Mouse (Mus musculus) megakaryocyte-erythroid progenitor cell, adult 5-6 weeks (primary cell): ENCODE measurements at regions not wholly inside any gene's neighbourhood (a gene's known extent, or its start where the extent isn't known, plus 50 kb on each side); places are given as distances from the start of the nearest gene placed in this dataset.

Experiments used
- ATAC-seq: replicated peaks from 2 replicates; pipeline ENCODE4 v1.8.0; 2016; ENCODE audit warnings: mild to moderate bottlenecking, inconsistent platforms; ENCODE audit not compliant: severe bottlenecking, poor library complexity, low FRiP score, low TSS enrichment

DNA sequence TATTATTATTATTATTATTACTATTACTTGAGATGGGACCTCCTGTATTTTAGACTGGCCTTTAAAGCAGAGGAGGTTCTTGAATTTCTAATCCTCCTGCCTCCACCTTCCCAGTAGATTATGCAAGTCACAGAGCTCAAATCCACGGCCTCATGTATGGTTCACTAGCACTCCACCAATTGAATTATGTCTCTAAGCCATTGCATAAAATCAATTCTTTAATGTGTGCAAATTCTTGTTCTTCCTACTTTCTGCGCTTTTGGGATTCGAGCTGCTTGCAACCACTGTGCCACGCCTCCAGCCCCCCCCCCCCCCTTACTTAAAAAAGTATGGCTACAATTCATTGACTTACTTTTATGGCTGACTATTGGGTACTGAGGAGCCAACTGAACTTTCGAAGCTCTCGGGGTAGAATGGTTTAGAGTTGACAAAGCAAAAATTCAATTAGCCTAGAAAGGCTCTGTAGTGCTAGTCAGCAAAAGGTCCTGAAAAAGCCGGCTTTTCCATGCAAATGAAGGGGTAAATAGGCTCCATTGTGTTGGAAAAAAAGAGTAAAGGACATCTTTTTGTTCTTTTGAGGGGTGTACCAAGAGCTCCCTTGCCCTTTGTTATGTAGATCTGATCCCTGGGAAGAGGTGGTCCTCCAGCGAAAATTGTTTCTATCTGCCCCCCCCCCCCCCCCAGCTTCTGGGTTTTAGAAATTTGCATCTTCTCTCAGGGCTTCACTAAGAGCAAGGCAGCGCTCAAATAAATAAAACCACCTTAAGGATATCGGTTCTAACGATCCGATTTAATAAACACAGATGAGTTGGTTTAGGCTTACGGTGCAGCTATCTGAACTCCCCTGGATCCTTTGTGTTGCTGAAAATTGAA is 50.5 kb upstream of the Lrig1 start:
- no peak for ATAC-seq
